Comparison of ENCODE assay signal across 23 mouse cellular contexts in genomic region chr6:94842856-94843255, GRCm38 (mm10).
DNase-seq lines count a peak whose midpoint lies in the region; ATAC-seq lines count a peak whose summit lies in the region.
"Had no signal": no experiment of that assay in that cellular context is flagged by ENCODE, and none has a peak within 500 bp of the region (broad histone marks: within the 10 kb centered on the region; RNA-seq: fewer than 3 reads in every experiment).

No protein-coding gene starts in this region.

- no peak overlapping the region for H3K9ac ChIP-seq in embryonic facial prominence, embryonic 14.5 days (ENCODE audit: low read depth, low read length)
- no peak overlapping the region for H3K9ac ChIP-seq in midbrain, embryonic 11.5 days (ENCODE audit: low read length)
- H3K9ac ChIP-seq in midbrain, embryonic 16.5 days (ENCODE audit: low read depth, low read length): no peak overlapping the region
- H3K9ac ChIP-seq: embryonic facial prominence, embryonic 13.5 days; forebrain, embryonic 13.5 days; forebrain, embryonic 15.5 days; forebrain, postnatal 0 days had no signal

- no peak overlapping the region for H3K4me3 ChIP-seq in embryonic facial prominence, embryonic 14.5 days (ENCODE audit: low read depth, low read length)
- H3K4me3 ChIP-seq in embryonic facial prominence, embryonic 10.5 days: no peak overlapping the region
- no peak overlapping the region for H3K4me3 ChIP-seq in midbrain, embryonic 11.5 days (ENCODE audit: low read depth, low read length)
- H3K4me3 ChIP-seq in midbrain, embryonic 16.5 days (ENCODE audit: low read depth, low read length): no peak overlapping the region
- H3K4me3 ChIP-seq: embryonic facial prominence, embryonic 13.5 days; forebrain, embryonic 13.5 days; forebrain, embryonic 15.5 days had no signal

- H3K4me2 ChIP-seq in embryonic facial prominence, embryonic 14.5 days (ENCODE audit: low read depth, low read length): no peak overlapping the region
- no peak overlapping the region for H3K4me2 ChIP-seq in midbrain, embryonic 11.5 days
- no peak overlapping the region for H3K4me2 ChIP-seq in midbrain, embryonic 16.5 days (ENCODE audit: low read length)
- H3K4me2 ChIP-seq: embryonic facial prominence, embryonic 13.5 days; forebrain, embryonic 13.5 days; forebrain, embryonic 15.5 days had no signal

- H3K9me3 ChIP-seq in embryonic facial prominence, embryonic 14.5 days (ENCODE audit: control insufficient read depth, low read length): no peaks in the 10 kb centered on the region
- H3K9me3 ChIP-seq in embryonic facial prominence, embryonic 10.5 days: no peaks in the 10 kb centered on the region
- H3K9me3 ChIP-seq in midbrain, embryonic 11.5 days (ENCODE audit: control insufficient read depth, low read length): no peaks in the 10 kb centered on the region
- no peaks in the 10 kb centered on the region for H3K9me3 ChIP-seq in midbrain, embryonic 16.5 days (replicated peaks; ENCODE audit: control insufficient read depth, low read length, poor library complexity, severe bottlenecking)
- H3K9me3 ChIP-seq: embryonic facial prominence, embryonic 13.5 days; forebrain, embryonic 13.5 days; forebrain, embryonic 15.5 days; G1E had no signal

- no peak overlapping the region for H3K27ac ChIP-seq in embryonic facial prominence, embryonic 14.5 days (replicated peaks; ENCODE audit: low read depth, low read length)
- H3K27ac ChIP-seq in embryonic facial prominence, embryonic 10.5 days (replicated peaks): no peak overlapping the region
- H3K27ac ChIP-seq in midbrain, embryonic 11.5 days (ENCODE audit: low read depth, low read length): no peak overlapping the region
- H3K27ac ChIP-seq in midbrain, embryonic 16.5 days (ENCODE audit: low read length): no peak overlapping the region
- H3K27ac ChIP-seq: embryonic facial prominence, embryonic 13.5 days; forebrain, embryonic 13.5 days; forebrain, embryonic 15.5 days had no signal

- DNase-seq in embryo, embryonic 10 days (ENCODE audit: low spot score): peak; percentile 46
- DNase-seq in embryo, embryonic 11 days: no peak
- DNase-seq in embryonic facial prominence, embryonic 14.5 days (ENCODE audit: low spot score): peak; percentile 67
- no peak for DNase-seq in embryonic facial prominence, embryonic 10.5 days (ENCODE audit: low spot score)
- peak; percentile 35 for DNase-seq in midbrain, embryonic 11.5 days (ENCODE audit: low spot score, missing footprints)
- DNase-seq: adrenal gland, adult 8-10 months; adrenal gland, postnatal 14 days; adrenal gland, postnatal 36 days; B cell, adult 2 months; cerebellum, adult 11-12 months; cerebellum, adult 2 months; cerebellum, adult 9-10 months; cerebellum, postnatal 10 days; cerebellum, postnatal 25 days; forebrain, postnatal 0 days had no signal

- no peaks in the 10 kb centered on the region for H3K27me3 ChIP-seq in embryonic facial prominence, embryonic 14.5 days (replicated peaks; ENCODE audit: control insufficient read depth, insufficient read depth, low read length)
- H3K27me3 ChIP-seq in embryonic facial prominence, embryonic 10.5 days (replicated peaks; ENCODE audit: low read depth, poor library complexity, severe bottlenecking): no peaks in the 10 kb centered on the region
- no peaks in the 10 kb centered on the region for H3K27me3 ChIP-seq in midbrain, embryonic 11.5 days (ENCODE audit: control insufficient read depth, insufficient read depth, low read length)
- no peaks in the 10 kb centered on the region for H3K27me3 ChIP-seq in midbrain, embryonic 16.5 days (ENCODE audit: control insufficient read depth, insufficient read depth, low read depth, low read length)
- H3K27me3 ChIP-seq: forebrain, embryonic 13.5 days; forebrain, embryonic 15.5 days; Patski had no signal

- ATAC-seq in embryonic facial prominence, embryonic 14.5 days (ENCODE audit: low read depth): peak; percentile 44; the same call in 1 of the 2 replicates
- no peak for ATAC-seq in midbrain, embryonic 11.5 days (ENCODE audit: low FRiP score)
- ATAC-seq in midbrain, embryonic 16.5 days: no peak
- ATAC-seq: activated CD4-positive, CD25-positive, alpha-beta regulatory T cell, adult 4 months; CD4-positive, CD25-positive, alpha-beta regulatory T cell, adult 4 months; forebrain, embryonic 13.5 days; forebrain, embryonic 15.5 days; forebrain, postnatal 0 days; Patski had no signal

- H3K4me1 ChIP-seq in embryonic facial prominence, embryonic 14.5 days (ENCODE audit: control insufficient read depth, insufficient read depth, low read length): 0 out of 2 replicates have a peak, but pooled peaks cover 3% of the 10 kb centered on the region
- no peaks in the 10 kb centered on the region for H3K4me1 ChIP-seq in embryonic facial prominence, embryonic 10.5 days
- H3K4me1 ChIP-seq in midbrain, embryonic 11.5 days (ENCODE audit: control insufficient read depth, insufficient read depth, low read length): no peaks in the 10 kb centered on the region
- H3K4me1 ChIP-seq in midbrain, embryonic 16.5 days (ENCODE audit: control insufficient read depth, insufficient read depth, low read length): no peaks in the 10 kb centered on the region
- H3K4me1 ChIP-seq: forebrain, embryonic 13.5 days; forebrain, embryonic 15.5 days had no signal

- 54% methylated on average over 9 of the region's 9 CpGs for WGBS in embryonic facial prominence, embryonic 14.5 days
- WGBS in embryonic facial prominence, embryonic 10.5 days: 86% methylated on average over 9 of the region's 9 CpGs
- 94% methylated on average over 9 of the region's 9 CpGs for WGBS in midbrain, embryonic 11.5 days
- 88% methylated on average over 9 of the region's 9 CpGs for WGBS in midbrain, embryonic 16.5 days

- no peaks in the 10 kb centered on the region for H3K36me3 ChIP-seq in embryonic facial prominence, embryonic 14.5 days (ENCODE audit: control insufficient read depth, insufficient read depth, low read length)
- no peaks in the 10 kb centered on the region for H3K36me3 ChIP-seq in embryonic facial prominence, embryonic 10.5 days (replicated peaks)
- no peaks in the 10 kb centered on the region for H3K36me3 ChIP-seq in midbrain, embryonic 11.5 days (ENCODE audit: control insufficient read depth, insufficient read depth, low read length)
- no peaks in the 10 kb centered on the region for H3K36me3 ChIP-seq in midbrain, embryonic 16.5 days (ENCODE audit: control insufficient read depth, insufficient read depth, low read length)
- H3K36me3 ChIP-seq: embryonic facial prominence, embryonic 13.5 days; forebrain, embryonic 15.5 days; G1E had no signal

Comparison
In these comparisons a context has a peak if more than half of its experiments do, and no peak if none do; other contexts are left out.
1. DNase-seq: peak in embryo, embryonic 10 days (single experiment), embryonic facial prominence, embryonic 14.5 days (single experiment) and midbrain, embryonic 11.5 days (single experiment); none in embryo, embryonic 11 days (single experiment) and embryonic facial prominence, embryonic 10.5 days (single experiment).